ENCODE assay signal across 15 mouse cellular contexts in genomic region chr9:72592016-72592415, GRCm38 (mm10).
"Had no signal": no experiment of that assay in that cellular context is flagged by ENCODE, and none has a peak within 500 bp of the region (broad histone marks: within the 10 kb centered on the region; RNA-seq: fewer than 3 reads in every experiment).

No protein-coding gene starts in this region.

- H3K9ac ChIP-seq: limb, embryonic 13.5 days; liver, embryonic 14.5 days; midbrain, embryonic 12.5 days; neural tube, embryonic 13.5 days had no signal

- ATAC-seq: midbrain, embryonic 16.5 days had no signal

- H3K9me3 ChIP-seq: limb, embryonic 13.5 days; midbrain, embryonic 12.5 days; neural tube, embryonic 13.5 days had no signal

- DNase-seq: kidney, adult 11 months; kidney, postnatal 10 days; kidney, postnatal 4 days; left cerebral cortex, postnatal 4 days; lung, adult 18-20 months; lung, postnatal 4 days; right cerebral cortex, adult 18-20 months; right cerebral cortex, postnatal 25 days had no signal

- H3K4me3 ChIP-seq: layer of hippocampus, adult 2 months; limb, embryonic 13.5 days; midbrain, embryonic 12.5 days; neural tube, embryonic 13.5 days had no signal

- H3K27ac ChIP-seq: layer of hippocampus, adult 2 months; limb, embryonic 13.5 days; liver, embryonic 14.5 days; midbrain, embryonic 12.5 days; neural tube, embryonic 13.5 days; stomach, postnatal 0 days had no signal

- H3K4me1 ChIP-seq: limb, embryonic 13.5 days; midbrain, embryonic 12.5 days; neural tube, embryonic 13.5 days had no signal

- H3K4me2 ChIP-seq: limb, embryonic 13.5 days; midbrain, embryonic 12.5 days; neural tube, embryonic 13.5 days had no signal

- H3K27me3 ChIP-seq: limb, embryonic 13.5 days; midbrain, embryonic 12.5 days; neural tube, embryonic 13.5 days had no signal
